Mouse (Mus musculus): ENCODE results near the gene Ppp1r17.

Ppp1r17 gene

GRCm38 (mm10) chr6:56017291-56017994 lies at the start of gene Ppp1r17:
Gene Ppp1r17 (plus strand): TSS chr6:56017497.
- in situ Hi-C loops (cut with MboI; ENCODE audit: unreplicated experiment in 2 of 2) = no loop called here

GRCm38 (mm10) chr6:55972998-55973397 lies 44.3 kb upstream of the Ppp1r17 start:
- in situ Hi-C loops (cut with MboI; ENCODE audit: unreplicated experiment in 2 of 2) = no loop called here

GRCm38 (mm10) chr6:55979766-55980165 lies 37.5 kb upstream of the Ppp1r17 start:
- in situ Hi-C loops (cut with MboI; ENCODE audit: unreplicated experiment in 2 of 2) = no loop called here

GRCm38 (mm10) chr6:56008711-56009110 lies 8.6 kb upstream of the Ppp1r17 start:
- in situ Hi-C loops (cut with MboI; ENCODE audit: unreplicated experiment in 2 of 2) = no loop called here

- in situ Hi-C loops (cut with MboI; ENCODE audit: unreplicated experiment in 2 of 2) = no loop called here
Measured at GRCm38 (mm10) chr6:56012384-56012783, 4.9 kb upstream of the Ppp1r17 start.

- in situ Hi-C loops (cut with MboI; ENCODE audit: unreplicated experiment in 2 of 2) = no loop called here
Measured at GRCm38 (mm10) chr6:56019632-56020031, 2.3 kb downstream of the Ppp1r17 start.

- in situ Hi-C loops (cut with MboI; ENCODE audit: unreplicated experiment in 2 of 2) = no loop called here
Measured at GRCm38 (mm10) chr6:56025533-56025932, 8.2 kb downstream of the Ppp1r17 start.

GRCm38 (mm10) chr6:56027318-56027717 lies 10.0 kb downstream of the Ppp1r17 start:
- in situ Hi-C loops (cut with MboI; ENCODE audit: unreplicated experiment in 2 of 2) = no loop called here

GRCm38 (mm10) chr6:56027966-56028365 lies 10.7 kb downstream of the Ppp1r17 start:
- in situ Hi-C loops (cut with MboI; ENCODE audit: unreplicated experiment in 2 of 2) = no loop called here

- in situ Hi-C loops (cut with MboI; ENCODE audit: unreplicated experiment in 2 of 2) = no loop called here
Measured at GRCm38 (mm10) chr6:56029986-56030385, 12.7 kb downstream of the Ppp1r17 start.

- in situ Hi-C loops (cut with MboI; ENCODE audit: unreplicated experiment in 2 of 2) = no loop called here
Measured at GRCm38 (mm10) chr6:56032231-56032630, 14.9 kb downstream of the Ppp1r17 start.

GRCm38 (mm10) chr6:56035054-56035453 lies 17.8 kb downstream of the Ppp1r17 start:
- in situ Hi-C loops (cut with MboI; ENCODE audit: unreplicated experiment in 2 of 2) = no loop called here

GRCm38 (mm10) chr6:56039476-56040055 lies 22.3 kb downstream of the Ppp1r17 start:
- in situ Hi-C loops (cut with MboI; ENCODE audit: unreplicated experiment in 2 of 2) = no loop called here

- in situ Hi-C loops (cut with MboI; ENCODE audit: unreplicated experiment in 2 of 2) = no loop called here
Measured at GRCm38 (mm10) chr6:56044270-56044669, 27.0 kb downstream of the Ppp1r17 start.

- in situ Hi-C loops (cut with MboI; ENCODE audit: unreplicated experiment in 2 of 2) = no loop called here
Measured at GRCm38 (mm10) chr6:56044716-56045115, 27.4 kb downstream of the Ppp1r17 start.

GRCm38 (mm10) chr6:56048580-56048979 lies 31.3 kb downstream of the Ppp1r17 start:
- in situ Hi-C loops (cut with MboI; ENCODE audit: unreplicated experiment in 2 of 2) = no loop called here

GRCm38 (mm10) chr6:56049104-56049503 lies 31.8 kb downstream of the Ppp1r17 start:
- in situ Hi-C loops (cut with MboI; ENCODE audit: unreplicated experiment in 2 of 2) = no loop called here

- in situ Hi-C loops (cut with MboI; ENCODE audit: unreplicated experiment in 2 of 2) = no loop called here
Measured at GRCm38 (mm10) chr6:56063736-56064135, 46.4 kb downstream of the Ppp1r17 start.

- in situ Hi-C loops (cut with MboI; ENCODE audit: unreplicated experiment in 2 of 2) = no loop called here
Measured at GRCm38 (mm10) chr6:56066632-56067282, 49.5 kb downstream of the Ppp1r17 start.

GRCm38 (mm10) chr6:56068516-56068915 lies 51.2 kb downstream of the Ppp1r17 start:
- in situ Hi-C loops (cut with MboI; ENCODE audit: unreplicated experiment in 2 of 2) = no loop called here

- in situ Hi-C loops (cut with MboI; ENCODE audit: unreplicated experiment in 2 of 2) = no loop called here
Measured at GRCm38 (mm10) chr6:56076378-56076805, 59.1 kb downstream of the Ppp1r17 start.
